Mouse (Mus musculus) embryonic facial prominence, embryonic 11.5 days (tissue): ENCODE results near the gene Cnot6. TPM values are rescaled to one million over a fixed set of nuclear protein-coding genes. Genes with fewer than 3 reads are reported as not detected.

Experiments
- ATAC-seq: fragments of 200-750 bp; cut with Nextera tagmentation; replicated peaks from 2 replicates; pipeline ENCODE4 v1.8.0; 2017; ENCODE audit warnings: low read depth; ENCODE audit not compliant: insufficient number of reproducible peaks, low FRiP score, low TSS enrichment
- DNase-seq: peaks from one replicate; pipeline ENCODE4 v3.0.0-alpha.2; 2015; ENCODE audit warnings: low spot score
- H3K27ac ChIP-seq: fragments of 300-500 bp; sonication (generic); replicated peaks from 2 replicates; pipeline ENCODE4 v1.5.1; 2014; ENCODE audit warnings: mild to moderate bottlenecking, low read depth, low read length, control low read depth
- H3K27me3 ChIP-seq: fragments of 300-500 bp; sonication (generic); 2 replicates; pipeline ENCODE4 v1.6.1; 2014; ENCODE audit warnings: mild to moderate bottlenecking, low read length, moderate library complexity, mixed read lengths; ENCODE audit not compliant: control insufficient read depth, insufficient read depth
- H3K36me3 ChIP-seq: fragments of 300-500 bp; sonication (generic); replicated peaks from 2 replicates; pipeline ENCODE4 v1.6.1; 2014; ENCODE audit warnings: low read depth, mild to moderate bottlenecking, low read length, moderate library complexity, mixed read lengths; ENCODE audit not compliant: control insufficient read depth, insufficient read depth
- H3K4me1 ChIP-seq: fragments of 300-500 bp; sonication (generic); 2 replicates; pipeline ENCODE4 v1.6.1; 2014; ENCODE audit warnings: low read length, mixed read lengths; ENCODE audit not compliant: control insufficient read depth, insufficient read depth
- H3K4me2 ChIP-seq: fragments of 300-500 bp; sonication (generic); 2 replicates; pipeline ENCODE4 v1.6.1; 2014; ENCODE audit warnings: low read depth, mild to moderate bottlenecking, control low read depth, low read length, moderate library complexity
- H3K4me3 ChIP-seq: fragments of 300-500 bp; sonication (generic); 2 replicates; pipeline ENCODE4 v1.5.1; 2014; ENCODE audit warnings: low read depth, low read length, control low read depth
- H3K9ac ChIP-seq: fragments of 300-500 bp; sonication (generic); replicated peaks from 2 replicates; pipeline ENCODE4 v1.6.1; 2014; ENCODE audit warnings: mild to moderate bottlenecking, control low read depth, low read length
- H3K9me3 ChIP-seq: fragments of 300-500 bp; sonication (generic); replicated peaks from 2 replicates; pipeline ENCODE4 v1.6.1; 2016; ENCODE audit warnings: mild to moderate bottlenecking, low read length, inconsistent platforms, mixed read lengths; ENCODE audit not compliant: control insufficient read depth
- WGBS: fragments of 180-500 bp; shearing (Covaris S2); extraction: QIAGEN DNeasy Blood & Tissue Kit; methylation state at CpG from one replicate; pipeline ENCODE4 v1.1.7; 2014; 5-methylcytosine and 5-hydroxymethylcytosine counted together
- polyA plus RNA-seq: library from polyadenylated mRNA; unstranded; fragments of >200 nt; fragmentation: Nextera tagmentation; extraction: Ambion mirVana; gene quantifications from 2 replicates; pipeline ENCODE4 v1.2.1, GENCODE M21; 2014

Gene Cnot6
- polyA plus RNA-seq, 1 experiment from 2014 or later: 56.5 TPM

DNA sequence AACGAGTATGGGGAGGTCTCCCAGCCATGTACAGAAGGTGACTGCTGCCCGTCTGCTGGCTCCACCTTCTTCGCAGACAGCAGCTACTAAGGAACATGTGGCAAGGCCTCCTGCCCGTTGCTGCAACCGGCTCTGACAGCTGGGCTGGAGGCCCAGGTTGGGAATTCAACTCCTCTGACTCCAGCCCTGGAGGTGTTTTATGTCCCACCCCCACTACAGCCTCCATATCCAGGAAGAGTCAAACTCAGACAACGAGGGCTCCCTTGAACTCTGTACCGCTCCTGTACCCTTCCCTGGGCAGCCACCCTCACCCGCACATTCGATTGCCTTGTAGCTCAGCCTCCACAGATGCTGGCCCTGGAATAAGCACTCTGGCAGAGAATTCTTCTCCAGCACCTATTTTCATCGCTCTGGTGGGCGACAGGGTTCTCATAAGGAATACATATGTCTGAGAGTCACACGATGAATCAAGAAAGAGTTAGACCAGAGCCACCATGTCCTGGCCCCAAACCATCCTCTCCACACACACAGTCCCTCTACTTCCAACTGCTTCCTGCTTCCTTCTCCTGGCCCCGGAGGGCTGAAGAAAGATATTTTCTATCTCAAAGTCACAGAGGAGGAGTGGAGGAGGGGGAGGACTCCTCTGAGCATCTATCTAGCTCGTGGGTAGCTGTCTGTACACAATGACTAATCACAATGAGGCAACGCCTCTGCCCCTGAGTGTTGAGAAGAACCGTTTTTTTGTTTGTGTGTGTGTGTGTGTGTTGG lies 61.3 kb downstream of the Cnot6 start:
- DNase-seq (no peak), ATAC-seq (no peak)
- H3K4me1 ChIP-seq: no peaks in the 10 kb centered on the region
- no peaks in the 10 kb centered on the region for H3K27me3 ChIP-seq
- H3K27ac ChIP-seq: no peak overlapping the region
- no peak overlapping the region for H3K9ac ChIP-seq
- 68% methylated on average over 16 of the region's 16 CpGs for WGBS
- no peaks in the 10 kb centered on the region for H3K36me3 ChIP-seq
- no peaks in the 10 kb centered on the region for H3K9me3 ChIP-seq
- H3K4me2 ChIP-seq: no peak overlapping the region
- no peak overlapping the region for H3K4me3 ChIP-seq

GRCm38 (mm10) chr11:49650113-49650993 lies 62.2 kb downstream of the Cnot6 start:
- Histone ChIP-seq H3K9ac (no peak overlapping the region), H3K27ac (no peak overlapping the region), H3K36me3 (no peaks in the 10 kb centered on the region), H3K4me2 (no peak overlapping the region), H3K4me3 (no peak overlapping the region), H3K4me1 (no peaks in the 10 kb centered on the region), H3K27me3 (no peaks in the 10 kb centered on the region), H3K9me3 (no peaks in the 10 kb centered on the region)
- ATAC-seq (no peak), DNase-seq (peak; percentile 75)
- 50% methylated on average over 18 of the region's 18 CpGs for WGBS

- Histone ChIP-seq H3K4me1 (no peaks in the 10 kb centered on the region), H3K4me3 (no peak overlapping the region), H3K27ac (no peak overlapping the region), H3K27me3 (no peaks in the 10 kb centered on the region), H3K4me2 (no peak overlapping the region), H3K9ac (no peak overlapping the region), H3K9me3 (no peaks in the 10 kb centered on the region), H3K36me3 (no peaks in the 10 kb centered on the region)
- ATAC-seq (no peak), DNase-seq (no peak)
- 64% methylated on average over 8 of the region's 8 CpGs for WGBS
Observed at GRCm38 (mm10) chr11:49645677-49646076, 66.8 kb downstream of the Cnot6 start.

DNA sequence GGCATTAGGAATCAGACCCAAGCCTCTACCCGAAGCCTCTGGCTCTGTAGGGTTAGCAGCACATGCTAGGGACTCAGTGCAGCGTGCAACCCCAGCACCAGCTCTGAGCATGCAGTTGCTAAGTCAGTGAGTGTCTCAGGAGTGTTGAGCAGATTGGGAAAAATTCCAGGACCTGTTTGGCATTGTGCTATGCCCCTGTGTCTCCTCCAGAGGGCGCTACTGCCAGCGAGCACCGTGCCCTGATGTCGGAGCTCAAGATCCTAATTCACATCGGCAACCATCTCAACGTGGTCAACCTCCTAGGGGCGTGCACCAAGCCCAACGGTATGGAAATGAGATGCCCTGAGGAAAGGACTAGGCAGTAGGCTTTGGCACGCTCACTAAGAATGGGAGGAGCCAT lies 76.1 kb downstream of the Cnot6 start:
- Histone ChIP-seq H3K9me3 (no peaks in the 10 kb centered on the region), H3K4me3 (no peak overlapping the region), H3K27ac (no peak overlapping the region), H3K4me2 (no peak overlapping the region; the same call in 1 of the 2 replicates), H3K9ac (no peak overlapping the region), H3K4me1 (no peaks in the 10 kb centered on the region), H3K36me3 (no peaks in the 10 kb centered on the region), H3K27me3 (peaks cover 41% of the 10 kb centered on the region)
- no peak for ATAC-seq
- DNase-seq: no peak
- 4% methylated on average over 11 of the region's 11 CpGs for WGBS

DNA sequence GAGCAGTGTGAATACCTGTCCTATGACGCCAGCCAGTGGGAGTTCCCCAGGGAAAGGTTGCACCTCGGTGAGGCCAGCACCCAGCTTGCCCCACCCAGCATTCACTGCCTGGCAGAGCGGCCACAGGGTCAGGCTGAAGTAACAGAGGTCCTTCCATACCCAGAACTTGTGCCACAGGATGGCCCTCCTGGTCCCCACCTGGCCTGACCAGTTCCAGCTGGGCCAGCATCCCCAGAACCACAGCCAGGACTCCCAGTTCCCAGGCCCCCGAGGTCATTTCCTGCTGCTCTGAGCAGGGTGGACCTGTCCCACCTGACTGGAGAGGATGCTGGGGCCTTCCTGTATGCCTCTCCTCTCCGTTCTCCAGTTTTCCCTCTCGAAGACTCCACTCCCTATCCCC lies 76.9 kb downstream of the Cnot6 start:
- H3K9me3 ChIP-seq: no peaks in the 10 kb centered on the region
- WGBS: 66% methylated on average over 6 of the region's 6 CpGs
- no peak overlapping the region for H3K4me2 ChIP-seq
- H3K4me3 ChIP-seq: no peak overlapping the region
- H3K4me1 ChIP-seq: no peaks in the 10 kb centered on the region
- ATAC-seq (no peak), DNase-seq (no peak)
- H3K27ac ChIP-seq: no peak overlapping the region
- H3K9ac ChIP-seq: no peak overlapping the region
- peaks cover 41% of the 10 kb centered on the region for H3K27me3 ChIP-seq
- no peaks in the 10 kb centered on the region for H3K36me3 ChIP-seq

DNA sequence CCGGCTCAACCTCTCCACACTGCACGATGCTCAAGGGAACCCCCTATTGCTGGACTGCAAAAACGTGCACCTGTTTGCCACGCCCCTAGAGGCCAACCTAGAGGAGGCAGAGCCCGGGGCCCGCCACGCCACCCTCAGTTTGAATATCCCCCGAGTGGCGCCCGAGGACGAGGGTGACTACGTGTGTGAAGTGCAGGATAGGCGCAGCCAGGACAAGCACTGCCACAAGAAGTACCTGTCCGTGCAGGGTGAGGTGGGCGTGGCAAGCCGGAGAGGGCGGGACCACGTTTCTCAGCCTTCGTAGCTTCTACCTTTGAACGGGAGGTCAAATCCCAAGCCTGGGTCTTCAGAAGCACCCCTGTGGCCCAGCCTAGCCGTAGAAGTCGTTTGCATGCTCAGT lies 78.4 kb downstream of the Cnot6 start:
- H3K36me3 ChIP-seq: no peaks in the 10 kb centered on the region
- DNase-seq: no peak
- 5% methylated on average over 22 of the region's 22 CpGs for WGBS
- H3K27ac ChIP-seq: no peak overlapping the region
- no peak overlapping the region for H3K9ac ChIP-seq
- H3K4me3 ChIP-seq: 0 out of 2 replicates have a peak overlapping the region, but pooled peaks have one; percentile 6
- no peaks in the 10 kb centered on the region for H3K4me1 ChIP-seq
- H3K4me2 ChIP-seq: peak overlapping the region; percentile 21; the same call in 1 of the 2 replicates
- ATAC-seq: no peak
- H3K27me3 ChIP-seq: peaks cover 41% of the 10 kb centered on the region
- H3K9me3 ChIP-seq: no peaks in the 10 kb centered on the region

DNA sequence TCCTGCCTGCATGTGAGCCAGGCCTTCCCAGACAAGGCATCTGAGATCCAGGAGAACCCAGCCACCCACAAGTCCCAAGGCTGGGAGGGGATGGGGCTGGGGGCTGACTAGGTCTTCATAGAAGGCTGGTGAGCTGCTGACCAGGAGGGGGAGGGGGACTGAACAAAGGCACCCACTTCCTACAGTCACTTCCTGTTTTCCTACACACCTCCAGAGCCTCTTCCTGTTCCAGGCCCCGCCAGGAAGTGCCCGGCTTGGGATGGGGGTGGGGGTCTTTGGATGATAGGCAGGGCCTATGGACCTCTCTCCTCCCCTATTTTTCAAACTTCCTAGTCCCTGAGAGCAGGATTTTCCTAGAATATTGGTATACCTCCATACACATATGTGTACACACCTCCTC lies 80.3 kb downstream of the Cnot6 start:
- H3K27ac ChIP-seq: no peak overlapping the region
- no peaks in the 10 kb centered on the region for H3K4me1 ChIP-seq
- no peak overlapping the region for H3K4me3 ChIP-seq
- no peaks in the 10 kb centered on the region for H3K9me3 ChIP-seq
- no peaks in the 10 kb centered on the region for H3K36me3 ChIP-seq
- H3K9ac ChIP-seq: no peak overlapping the region
- no peak overlapping the region for H3K4me2 ChIP-seq
- WGBS: 68% methylated on average over 2 of the region's 2 CpGs
- peaks cover 36% of the 10 kb centered on the region for H3K27me3 ChIP-seq
- DNase-seq (no peak), ATAC-seq (no peak)

DNA sequence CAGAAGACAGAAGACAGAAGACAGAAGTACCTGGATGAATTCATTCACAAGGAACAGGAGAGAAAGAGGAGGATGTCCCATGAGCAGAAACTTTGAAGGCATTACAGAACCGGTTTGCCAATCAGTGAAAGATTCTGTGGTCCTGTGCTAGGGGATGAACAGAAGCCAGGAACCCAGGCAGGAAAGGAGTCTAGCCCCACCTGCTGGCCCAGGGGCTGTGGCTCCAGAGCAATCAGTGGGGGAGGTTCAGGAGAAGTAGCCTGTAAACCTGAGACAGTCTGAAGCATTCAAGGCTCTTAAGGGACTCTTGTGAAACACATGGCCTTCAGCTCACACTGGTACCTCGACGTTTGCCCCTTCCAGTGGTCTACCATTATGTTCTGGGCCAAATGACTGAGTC lies 81.4 kb downstream of the Cnot6 start:
- H3K9ac ChIP-seq: no peak overlapping the region
- DNase-seq (no peak), ATAC-seq (no peak)
- peaks cover 27% of the 10 kb centered on the region for H3K27me3 ChIP-seq
- H3K4me3 ChIP-seq: no peak overlapping the region
- 39% methylated on average over 3 of the region's 3 CpGs for WGBS
- H3K4me2 ChIP-seq: no peak overlapping the region
- no peak overlapping the region for H3K27ac ChIP-seq
- no peaks in the 10 kb centered on the region for H3K4me1 ChIP-seq
- H3K36me3 ChIP-seq: no peaks in the 10 kb centered on the region
- H3K9me3 ChIP-seq: no peaks in the 10 kb centered on the region
